Mouse (Mus musculus) testis, adult 2 months (tissue): ENCODE data around the gene Ccl4. TPM values are rescaled to one million over a fixed set of nuclear protein-coding genes. Genes with fewer than 3 reads are reported as not detected.

Experiments
- H3K27ac ChIP-seq: fragments of 200-500 bp; 2 replicates; pipeline ENCODE4 v1.5.1; 2012; ENCODE audit warnings: low read depth, low read length; ENCODE audit not compliant: control insufficient read depth, insufficient read depth
- H3K27me3 ChIP-seq: fragments of 200-500 bp; 2 replicates; pipeline ENCODE4 v1.6.1; 2012; ENCODE audit warnings: mild to moderate bottlenecking, low read length, moderate library complexity; ENCODE audit not compliant: control insufficient read depth, insufficient read depth
- H3K36me3 ChIP-seq: fragments of 200-500 bp; 2 replicates; pipeline ENCODE4 v1.6.1; 2012; ENCODE audit warnings: mild to moderate bottlenecking, low read length; ENCODE audit not compliant: control insufficient read depth, insufficient read depth
- H3K4me1 ChIP-seq: fragments of 200-500 bp; 2 replicates; pipeline ENCODE4 v1.6.1; 2012; ENCODE audit warnings: low read length; ENCODE audit not compliant: control insufficient read depth, insufficient read depth
- H3K4me3 ChIP-seq: fragments of 200-500 bp; 2 replicates; pipeline ENCODE4 v1.5.1; 2012; ENCODE audit warnings: low read depth, mild to moderate bottlenecking, low read length, moderate library complexity, mixed read lengths; ENCODE audit not compliant: control insufficient read depth
- CTCF ChIP-seq: fragments of 200-500 bp; IDR thresholded peaks from 2 replicates; pipeline ENCODE4 v1.5.1; 2012; ENCODE audit warnings: low read depth, mild to moderate bottlenecking, inconsistent platforms, low read length, moderate library complexity; ENCODE audit not compliant: control insufficient read depth, insufficient read depth, insufficient replicate concordance
- POLR2A ChIP-seq: fragments of 200-500 bp; IDR thresholded peaks from 2 replicates; pipeline ENCODE4 v1.6.1; 2012; ENCODE audit warnings: low read depth, mild to moderate bottlenecking, inconsistent platforms, low read length, moderate library complexity; ENCODE audit not compliant: control insufficient read depth
- polyA plus RNA-seq: library from polyadenylated mRNA; depleted of rRNA; stranded (reverse); fragments of >200 nt; gene quantifications from 2 replicates; pipeline ENCODE4 v1.2.3, GENCODE M21; 2012

The Ccl4 gene
- polyA plus RNA-seq, 1 experiment: not detected

GRCm38 (mm10) chr11:83645521-83645920 lies 16.9 kb upstream of the Ccl4 start, which contains the start of gene Rpl9-ps1:
Rpl9-ps1 (minus strand) TSS chr11:83645621.
- no peak within 1 kb of the TSS for H3K4me3 ChIP-seq
- TF ChIP-seq CTCF (no peak), POLR2A (no peak)
- no peaks in the 10 kb centered on the region for H3K36me3 ChIP-seq
- no peaks in the 10 kb centered on the region for H3K4me1 ChIP-seq
- no peaks in the 10 kb centered on the region for H3K27me3 ChIP-seq
- H3K27ac ChIP-seq: no peak within 1 kb of the TSS

DNA sequence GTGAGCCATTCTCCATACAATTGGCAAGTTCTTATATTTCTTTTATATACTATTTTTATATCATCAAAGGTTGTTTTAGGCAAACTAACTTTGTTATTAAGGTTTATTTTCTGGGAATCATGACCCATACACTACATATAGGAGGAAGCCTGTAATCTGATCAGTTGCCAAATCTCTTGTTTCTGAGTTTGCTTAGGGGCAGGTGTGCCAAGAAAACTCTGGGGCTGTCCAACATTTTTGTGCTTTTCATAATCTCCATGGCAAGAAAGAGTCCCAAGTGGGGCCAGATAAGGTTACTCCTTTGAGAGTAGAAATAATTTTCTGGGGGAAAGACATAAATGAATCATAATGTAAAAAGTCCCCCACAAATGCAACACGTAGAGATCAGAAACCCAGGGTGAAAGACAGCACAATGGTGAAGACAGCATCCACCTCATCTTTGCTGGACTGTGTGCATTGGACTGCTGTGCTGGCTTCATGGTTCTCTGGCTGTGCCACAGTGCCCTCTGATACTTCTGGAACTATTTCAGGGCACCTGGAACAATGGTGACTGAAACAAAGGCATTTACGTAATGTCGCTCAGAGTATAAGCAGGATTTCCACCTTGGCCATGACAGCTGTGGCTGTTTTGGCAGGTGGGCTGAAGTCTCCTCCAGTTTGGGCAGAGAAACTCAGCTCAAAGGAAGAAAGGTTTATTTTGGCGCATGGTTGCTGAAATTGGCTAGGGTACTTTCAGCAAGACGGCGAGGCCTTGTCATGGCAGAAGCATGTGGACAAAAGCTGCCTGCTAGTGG lies 15.8 kb upstream of the Ccl4 start:
- Histone ChIP-seq H3K4me3 (no peak overlapping the region), H3K4me1 (no peaks in the 10 kb centered on the region), H3K27me3 (no peaks in the 10 kb centered on the region), H3K36me3 (no peaks in the 10 kb centered on the region), H3K27ac (no peak overlapping the region)
- TF ChIP-seq POLR2A (no peak), CTCF (no peak)

- no peaks in the 10 kb centered on the region for H3K4me1 ChIP-seq
- H3K27ac ChIP-seq: no peak within 1 kb of the TSS
- no peak for TF ChIP-seq CTCF
- no peak for TF ChIP-seq POLR2A
- H3K36me3 ChIP-seq: no peaks in the 10 kb centered on the region
- no peak within 1 kb of the TSS for H3K4me3 ChIP-seq
- no peaks in the 10 kb centered on the region for H3K27me3 ChIP-seq
Measured at GRCm38 (mm10) chr11:83649305-83649841, 13.0 kb upstream of the Ccl4 start, which contains the start of gene Ccl3. Ccl3 (minus strand) TSS chr11:83649355.

DNA sequence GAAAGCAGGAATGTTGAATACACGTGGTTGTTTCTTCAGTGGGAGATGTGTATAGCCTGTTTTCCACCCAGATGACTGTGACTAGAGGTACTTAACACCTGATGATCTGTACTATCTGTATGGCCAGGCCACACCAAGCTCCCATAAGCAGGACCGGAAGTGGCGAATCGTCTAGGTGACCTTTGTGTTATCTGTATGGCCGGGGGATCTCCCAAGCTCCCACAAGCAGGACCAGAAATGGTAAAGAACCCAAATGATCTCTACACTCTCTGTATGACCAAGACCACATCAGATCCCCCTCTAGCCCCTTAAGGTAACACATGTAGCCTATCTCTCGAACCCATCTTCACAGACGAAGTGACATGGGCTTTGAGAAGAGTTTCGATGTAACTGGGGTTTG lies 7.8 kb upstream of the Ccl4 start:
- no peaks in the 10 kb centered on the region for H3K4me1 ChIP-seq
- no peak for TF ChIP-seq CTCF
- TF ChIP-seq POLR2A: no peak
- no peak overlapping the region for H3K4me3 ChIP-seq
- no peaks in the 10 kb centered on the region for H3K36me3 ChIP-seq
- no peak overlapping the region for H3K27ac ChIP-seq
- no peaks in the 10 kb centered on the region for H3K27me3 ChIP-seq

DNA sequence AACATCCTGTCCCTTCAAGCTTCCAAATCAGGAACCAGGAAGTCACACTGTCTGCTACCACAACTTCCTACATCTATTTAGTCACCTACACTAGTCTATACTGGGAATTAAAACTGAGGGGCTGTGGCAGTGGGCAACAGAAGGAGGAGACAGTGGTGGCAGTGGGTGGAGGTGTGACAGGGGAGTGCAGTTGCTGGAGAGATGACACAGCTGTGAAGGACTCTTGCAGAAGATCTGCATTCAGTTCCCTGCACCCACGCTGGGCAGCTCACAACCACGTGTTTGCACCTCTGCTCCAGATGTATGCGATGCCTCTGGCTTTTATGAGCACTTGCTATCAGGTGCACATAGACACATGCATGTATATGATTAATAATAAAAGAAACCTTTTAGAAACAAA lies 4.9 kb upstream of the Ccl4 start:
- Histone ChIP-seq H3K27ac (no peak overlapping the region), H3K4me3 (no peak overlapping the region), H3K27me3 (no peaks in the 10 kb centered on the region), H3K4me1 (no peaks in the 10 kb centered on the region), H3K36me3 (no peaks in the 10 kb centered on the region)
- no peak for TF ChIP-seq CTCF

GRCm38 (mm10) chr11:83658797-83659196 lies 3.6 kb upstream of the Ccl4 start:
- H3K27me3 ChIP-seq: no peaks in the 10 kb centered on the region
- TF ChIP-seq POLR2A: no peak
- no peak for TF ChIP-seq CTCF
- no peak overlapping the region for H3K4me3 ChIP-seq

DNA sequence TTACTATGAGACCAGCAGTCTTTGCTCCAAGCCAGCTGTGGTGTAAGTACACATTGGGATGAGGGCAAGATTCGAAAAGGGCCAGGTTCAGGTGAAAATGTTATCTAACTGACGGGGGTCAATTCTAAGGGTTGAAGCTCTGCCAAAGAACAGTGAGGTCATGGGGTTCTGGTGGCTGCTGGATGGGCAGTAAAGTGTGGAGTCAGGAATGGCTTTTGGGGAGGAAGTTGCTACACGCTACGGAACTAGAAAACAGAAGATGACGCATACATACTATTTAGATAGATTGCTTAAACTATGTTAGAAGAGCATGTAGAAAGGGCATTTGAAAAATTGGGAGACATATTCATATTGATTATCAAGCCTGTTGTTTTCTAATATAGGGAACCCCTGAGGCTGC lies 1.1 kb downstream of the Ccl4 start:
- Histone ChIP-seq H3K4me1 (no peaks in the 10 kb centered on the region), H3K36me3 (no peaks in the 10 kb centered on the region), H3K27ac (no peak overlapping the region), H3K4me3 (no peak overlapping the region), H3K27me3 (no peaks in the 10 kb centered on the region)
- TF ChIP-seq POLR2A: no peak
- TF ChIP-seq CTCF: no peak

More at GRCm38 (mm10) chr11:83658797-83659196, 3.6 kb upstream of the Ccl4 start:
- no peak overlapping the region for H3K27ac ChIP-seq
- no peaks in the 10 kb centered on the region for H3K36me3 ChIP-seq
- no peaks in the 10 kb centered on the region for H3K4me1 ChIP-seq
